Mouse (Mus musculus): ENCODE measurements at regions not wholly inside any gene's neighbourhood (a gene's known extent, or its start where the extent isn't known, plus 50 kb on each side); places are given as distances from the start of the nearest gene placed in this dataset.

DNA sequence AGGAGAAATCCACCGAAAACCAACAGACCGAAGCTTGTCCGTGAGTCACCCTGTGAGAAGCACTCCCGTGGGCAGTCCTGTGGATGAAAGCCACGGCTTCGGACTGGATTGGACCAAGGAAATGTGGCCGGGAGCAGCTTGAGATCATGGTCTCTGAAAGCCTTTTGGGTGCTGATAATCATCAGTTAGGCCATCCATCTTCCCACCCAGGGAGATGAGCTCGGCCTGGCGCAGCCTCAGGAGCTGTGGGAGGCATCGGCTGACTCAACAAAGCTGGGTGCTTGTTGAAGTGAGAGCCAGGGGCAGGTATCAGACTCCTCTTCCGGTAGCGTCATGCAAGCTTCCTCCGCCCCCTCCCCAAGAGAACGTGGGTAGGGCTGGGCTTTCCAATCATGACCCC is 582.2 kb upstream of the Gm19410 start:
- no peak for DNase-seq (ENCODE audit: extremely low spot score, low read depth, low spot score)

DNA sequence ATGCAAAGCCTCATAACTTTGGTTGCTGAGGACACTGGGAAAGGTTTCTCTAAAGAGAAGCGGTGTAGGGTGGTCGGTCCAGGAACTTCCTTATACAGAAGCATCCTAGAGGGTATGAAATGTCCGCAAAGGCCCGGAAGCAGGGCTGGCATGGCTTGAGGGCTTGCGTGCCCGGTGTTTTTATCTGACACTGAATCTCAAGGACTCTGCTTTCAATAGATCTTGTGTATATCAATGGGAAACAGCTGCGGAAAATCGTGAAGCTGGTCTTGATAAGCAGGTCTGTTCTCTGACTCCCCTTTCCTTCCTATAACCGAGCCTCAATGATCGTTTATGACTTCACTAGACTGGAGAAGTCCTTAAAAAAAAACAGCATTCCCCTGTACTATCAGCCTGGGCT is 580.4 kb upstream of the Gm19410 start:
- DNase-seq (ENCODE audit: extremely low spot score, low read depth, low spot score) = no peak

DNA sequence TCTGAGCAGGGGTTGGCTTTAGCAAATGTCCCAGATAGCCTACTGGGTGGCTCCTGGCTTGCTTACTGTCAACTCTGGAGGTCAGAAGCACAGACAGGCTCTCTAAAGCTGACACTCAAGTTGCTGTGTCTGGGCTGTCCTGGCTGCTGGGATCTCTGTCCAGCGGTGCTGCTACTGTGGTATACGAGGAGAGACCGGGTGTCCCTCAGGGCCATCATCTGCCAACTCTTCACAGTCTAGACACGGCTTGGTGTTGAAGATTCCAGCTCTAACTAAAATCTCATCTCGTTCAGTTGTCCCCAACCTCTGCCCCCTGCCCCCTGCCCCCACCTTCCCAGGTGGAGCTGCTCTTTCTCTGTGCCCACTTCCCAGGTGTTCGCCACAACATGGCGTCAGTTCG is 577.1 kb upstream of the Gm19410 start:
- no peak for DNase-seq (ENCODE audit: extremely low spot score, low read depth, low spot score)

DNA sequence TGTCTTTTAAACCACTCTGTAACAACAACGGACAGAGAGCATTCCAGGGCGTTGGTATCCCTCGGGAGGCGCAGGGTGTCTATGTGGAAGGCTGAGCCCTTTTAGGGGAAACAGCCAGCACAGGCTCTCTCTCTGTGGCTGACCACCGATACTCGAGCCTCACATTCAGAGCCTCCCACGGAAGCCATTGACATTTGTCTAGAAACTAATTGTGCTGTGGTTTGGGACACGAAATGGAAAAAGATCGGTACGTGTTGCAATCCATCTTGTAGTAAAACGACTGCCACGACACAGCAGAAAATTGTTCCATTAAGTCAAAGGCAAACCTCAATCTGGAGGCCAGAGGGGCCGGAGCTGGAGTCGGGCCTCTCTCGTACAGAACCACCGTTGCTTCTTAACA is 575.9 kb upstream of the Gm19410 start:
- no peak for DNase-seq (ENCODE audit: extremely low spot score, low read depth, low spot score)

- DNase-seq (ENCODE audit: extremely low spot score, low read depth, low spot score) = no peak
Observed at GRCm38 (mm10) chr8:35192515-35192914, 573.1 kb upstream of the Gm19410 start.

- DNase-seq (ENCODE audit: extremely low spot score, low read depth, low spot score) = no peak
Observed at GRCm38 (mm10) chr8:35193771-35194170, 571.8 kb upstream of the Gm19410 start.

DNA sequence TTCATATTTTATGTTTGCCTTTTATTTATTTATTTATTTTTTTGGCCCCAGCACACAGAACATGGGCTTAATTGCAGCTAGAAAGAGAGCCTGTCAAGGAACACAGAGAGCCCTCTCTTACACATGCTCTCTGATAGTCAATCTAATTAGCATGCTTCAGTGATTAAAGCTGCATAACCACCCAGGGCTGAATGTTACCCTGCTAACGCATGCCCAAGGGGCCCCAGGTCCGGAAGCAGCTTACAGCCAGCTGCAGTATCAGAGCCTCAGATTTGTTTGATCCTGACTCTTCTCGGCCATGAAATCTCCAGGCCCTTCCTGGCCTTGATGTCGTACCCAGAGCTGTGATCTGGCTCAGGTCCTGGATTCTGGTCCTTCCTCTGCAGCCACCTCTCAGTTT is 569.4 kb upstream of the Gm19410 start:
- DNase-seq (ENCODE audit: extremely low spot score, low read depth, low spot score) = no peak

- no peak for DNase-seq (ENCODE audit: extremely low spot score, low read depth, low spot score)
Observed at GRCm38 (mm10) chr8:35198766-35199165, 566.8 kb upstream of the Gm19410 start.

DNA sequence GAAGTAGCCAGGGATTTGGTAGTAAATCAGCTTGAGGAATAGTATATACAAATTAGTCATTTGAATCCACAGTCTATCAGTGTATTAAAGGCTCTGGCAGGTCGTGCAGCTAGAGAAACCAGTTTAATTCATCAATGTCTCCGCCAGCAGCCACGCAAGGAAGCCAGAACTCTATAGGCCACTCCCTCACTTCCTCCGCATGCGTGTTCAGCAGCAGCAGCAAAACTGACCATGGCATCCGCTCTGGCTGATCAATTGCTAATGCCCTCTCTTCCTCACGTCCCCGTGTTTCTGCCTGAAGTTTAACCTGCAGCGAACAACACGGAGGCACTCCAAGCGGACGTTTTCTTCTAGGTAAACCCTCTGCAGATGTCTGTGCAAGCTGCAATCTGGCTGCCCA is 564.2 kb upstream of the Gm19410 start:
- no peak for DNase-seq (ENCODE audit: extremely low spot score, low read depth, low spot score)

GRCm38 (mm10) chr8:35204971-35205370 is 560.6 kb upstream of the Gm19410 start:
- no peak for DNase-seq (ENCODE audit: extremely low spot score, low read depth, low spot score)

DNA sequence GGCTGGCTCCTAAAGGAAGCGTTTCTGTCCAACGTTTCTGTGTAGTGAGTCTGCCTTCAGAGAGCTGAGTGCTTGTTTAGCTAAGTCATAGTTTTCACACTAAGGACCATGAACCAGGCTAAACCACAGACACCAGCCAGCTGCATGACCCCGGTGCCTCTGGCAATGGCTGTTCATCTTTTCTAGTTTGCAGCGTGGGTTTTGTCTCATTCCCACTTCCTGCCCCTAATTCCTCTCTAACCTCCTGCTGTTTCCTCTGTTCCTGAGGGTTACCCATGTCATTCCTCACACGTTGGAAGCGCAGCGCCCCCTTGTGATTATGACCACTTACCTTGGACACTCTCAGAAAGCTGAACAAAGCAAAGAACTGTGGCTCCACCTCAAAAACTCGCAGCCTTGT is 560.1 kb upstream of the Gm19410 start:
- no peak for DNase-seq (ENCODE audit: extremely low spot score, low read depth, low spot score)

GRCm38 (mm10) chr8:35206271-35206670 is 559.3 kb upstream of the Gm19410 start:
- DNase-seq (ENCODE audit: extremely low spot score, low read depth, low spot score) = no peak

DNA sequence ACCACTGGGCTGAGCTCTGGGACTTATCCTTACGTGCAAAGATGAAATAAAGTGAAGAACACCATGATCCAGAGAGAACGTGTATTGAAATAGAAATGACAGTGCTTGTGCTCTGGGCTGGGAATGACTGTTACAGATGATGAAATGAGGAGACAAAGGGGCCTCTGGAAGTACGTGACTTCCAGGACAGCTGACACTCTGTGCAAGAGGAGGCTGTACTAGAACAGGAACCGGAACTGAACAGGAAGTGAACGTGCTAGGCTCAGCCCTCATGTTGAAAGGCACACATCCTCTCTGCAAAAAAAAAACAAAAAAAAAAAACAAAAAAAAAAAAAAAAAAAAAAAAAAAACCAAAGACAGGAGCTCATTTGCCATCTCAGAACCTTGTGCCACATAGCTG is 557.2 kb upstream of the Gm19410 start:
- DNase-seq (ENCODE audit: extremely low spot score, low read depth, low spot score) = no peak

- no peak for DNase-seq (ENCODE audit: extremely low spot score, low read depth, low spot score)
Observed at GRCm38 (mm10) chr8:35211506-35212452, 553.8 kb upstream of the Gm19410 start.

GRCm38 (mm10) chr8:35213515-35213914 is 552.1 kb upstream of the Gm19410 start:
- no peak for DNase-seq (ENCODE audit: extremely low spot score, low read depth, low spot score)

- DNase-seq (ENCODE audit: extremely low spot score, low read depth, low spot score) = no peak
Observed at GRCm38 (mm10) chr8:35217604-35218003, 548.0 kb upstream of the Gm19410 start.

- no peak for DNase-seq (ENCODE audit: extremely low spot score, low read depth, low spot score)
Observed at GRCm38 (mm10) chr8:35218327-35218726, 547.3 kb upstream of the Gm19410 start.

DNA sequence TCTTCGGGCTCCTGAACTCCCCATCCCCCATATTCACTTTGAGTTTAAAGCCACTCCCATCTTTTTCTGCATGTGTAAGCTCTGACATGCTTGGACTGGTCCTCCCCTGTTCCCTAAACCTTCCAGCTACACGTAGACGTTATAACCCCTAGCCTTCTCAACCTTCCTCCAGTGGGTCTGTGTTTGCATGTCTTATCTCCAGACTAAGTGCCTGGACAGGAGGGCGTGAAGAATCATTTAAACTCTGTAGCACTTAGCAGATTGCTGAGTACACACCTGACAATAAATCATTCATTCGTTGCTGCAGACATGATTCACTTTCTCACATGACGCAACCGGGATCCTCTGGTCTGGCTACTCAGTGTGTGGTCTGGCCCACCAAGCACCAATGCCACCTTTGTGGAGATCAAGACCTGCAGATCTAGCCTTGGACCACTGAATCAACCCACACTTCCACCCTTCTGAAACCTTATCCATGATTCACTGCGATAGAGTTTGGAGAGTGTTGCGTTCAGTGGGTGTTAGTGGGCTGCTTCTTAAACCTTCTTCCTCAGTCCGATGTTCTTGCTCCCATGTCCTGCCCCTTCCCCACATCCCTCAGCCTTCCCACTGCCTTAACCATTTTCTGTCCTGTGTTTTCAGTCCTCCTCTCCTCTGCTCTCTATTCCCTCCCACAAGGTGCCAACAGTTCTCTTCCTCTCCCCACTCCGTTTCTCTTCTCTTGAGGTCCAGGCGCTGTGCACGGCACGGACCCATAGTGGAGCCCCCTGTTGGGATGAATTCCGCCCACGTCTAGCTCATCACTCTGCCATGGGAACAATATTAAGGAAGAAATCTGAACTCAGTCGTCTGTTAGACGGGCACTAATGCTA is 541.3 kb upstream of the Gm19410 start:
- DNase-seq (ENCODE audit: extremely low spot score, low read depth, low spot score) = no peak

- no peak for DNase-seq (ENCODE audit: extremely low spot score, low read depth, low spot score)
Observed at GRCm38 (mm10) chr8:35224925-35225244, 540.7 kb upstream of the Gm19410 start.

DNA sequence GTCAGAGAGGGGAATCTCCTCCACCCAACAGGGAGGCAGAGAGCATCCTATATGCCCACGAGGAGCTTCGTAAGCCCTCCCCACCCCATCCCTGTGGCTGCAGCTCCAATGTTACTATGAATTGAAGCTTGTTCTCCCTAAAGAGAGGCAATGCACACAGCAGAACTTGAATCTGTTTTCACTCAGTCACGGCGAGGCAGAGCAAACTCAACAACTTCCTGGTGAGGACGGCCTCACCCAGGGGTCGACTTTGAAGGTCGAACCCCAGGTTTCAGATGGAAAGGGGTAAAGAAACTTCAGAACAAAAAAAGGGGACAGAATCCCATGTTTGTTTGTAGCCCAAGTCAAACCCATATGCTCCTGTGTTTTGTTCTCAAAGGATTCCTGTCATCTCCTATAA is 538.5 kb upstream of the Gm19410 start:
- DNase-seq (ENCODE audit: extremely low spot score, low read depth, low spot score) = no peak

- no peak for DNase-seq (ENCODE audit: extremely low spot score, low read depth, low spot score)
Observed at GRCm38 (mm10) chr8:35228449-35228848, 537.1 kb upstream of the Gm19410 start.
